Mouse (Mus musculus) liver, embryonic 16.5 days (tissue): Measurements from ENCODE around the gene Macrod2. TPM values are rescaled to one million over a fixed set of nuclear protein-coding genes. Genes with fewer than 3 reads are reported as not detected.

Experiments
- ATAC-seq: fragments of 200-750 bp; cut with Nextera tagmentation; 2 replicates; pipeline ENCODE4 v1.8.0; 2017; ENCODE audit warnings: low read depth, mild to moderate bottlenecking, moderate number of reproducible peaks, moderate library complexity
- H3K27ac ChIP-seq: fragments of 300-500 bp; sonication (generic); 2 replicates; pipeline ENCODE4 v1.5.1; 2014; ENCODE audit warnings: mild to moderate bottlenecking, low read length
- H3K27me3 ChIP-seq: fragments of 300-500 bp; sonication (generic); 2 replicates; pipeline ENCODE4 v1.6.1; 2014; ENCODE audit warnings: low read depth, low read length, mixed read lengths; ENCODE audit not compliant: control insufficient read depth, insufficient read depth
- H3K36me3 ChIP-seq: fragments of 300-500 bp; sonication (generic); 2 replicates; pipeline ENCODE4 v1.6.1; 2014; ENCODE audit warnings: mild to moderate bottlenecking; ENCODE audit not compliant: control insufficient read depth, insufficient read depth
- H3K4me1 ChIP-seq: fragments of 300-500 bp; sonication (generic); 2 replicates; pipeline ENCODE4 v1.6.1; 2014; ENCODE audit warnings: low read depth, low read length, mixed read lengths; ENCODE audit not compliant: control insufficient read depth
- H3K4me2 ChIP-seq: fragments of 300-500 bp; sonication (generic); 2 replicates; pipeline ENCODE4 v1.6.1; 2014; ENCODE audit warnings: low read depth, low read length, mixed read lengths
- H3K4me3 ChIP-seq: fragments of 300-500 bp; sonication (generic); 2 replicates; pipeline ENCODE4 v1.5.1; 2014; ENCODE audit warnings: low read depth, mild to moderate bottlenecking, low read length
- H3K9ac ChIP-seq: fragments of 300-500 bp; sonication (generic); 2 replicates; pipeline ENCODE4 v1.6.1; 2014; ENCODE audit warnings: low read depth, low read length
- H3K9me3 ChIP-seq: fragments of 300-500 bp; sonication (generic); replicated peaks from 2 replicates; pipeline ENCODE4 v1.6.1; 2016; ENCODE audit warnings: low read length; ENCODE audit not compliant: control insufficient read depth
- WGBS: fragments of 180-500 bp; shearing (Covaris S2); extraction: QIAGEN DNeasy Blood & Tissue Kit; methylation state at CpG from one replicate; pipeline ENCODE4 v1.1.7; 2014; ENCODE audit not compliant: insufficient replicate concordance; 5-methylcytosine and 5-hydroxymethylcytosine counted together
- polyA plus RNA-seq: library from polyadenylated mRNA; unstranded; fragments of >200 nt; fragmentation: Nextera tagmentation; extraction: Ambion mirVana; gene quantifications from 2 replicates; pipeline ENCODE4 v1.2.1, GENCODE M21; 2015

Macrod2 gene
- polyA plus RNA-seq, 1 experiment from 2014 or later, result 5.5 TPM

- no peaks in the 10 kb centered on the region for H3K36me3 ChIP-seq
- H3K9ac ChIP-seq, result no peak overlapping the region
- H3K27me3 ChIP-seq, result no peaks in the 10 kb centered on the region
- ATAC-seq, result no peak
- no peaks in the 10 kb centered on the region for H3K4me1 ChIP-seq
- 59% methylated on average over 3 of the region's 3 CpGs for WGBS
- H3K4me2 ChIP-seq, result no peak overlapping the region
- H3K9me3 ChIP-seq, result no peaks in the 10 kb centered on the region
- no peak overlapping the region for H3K27ac ChIP-seq
- H3K4me3 ChIP-seq, result no peak overlapping the region
These were observed 897.7 kb downstream of the Macrod2 start for GRCm38 (mm10) chr2:141292847-141293246.

DNA sequence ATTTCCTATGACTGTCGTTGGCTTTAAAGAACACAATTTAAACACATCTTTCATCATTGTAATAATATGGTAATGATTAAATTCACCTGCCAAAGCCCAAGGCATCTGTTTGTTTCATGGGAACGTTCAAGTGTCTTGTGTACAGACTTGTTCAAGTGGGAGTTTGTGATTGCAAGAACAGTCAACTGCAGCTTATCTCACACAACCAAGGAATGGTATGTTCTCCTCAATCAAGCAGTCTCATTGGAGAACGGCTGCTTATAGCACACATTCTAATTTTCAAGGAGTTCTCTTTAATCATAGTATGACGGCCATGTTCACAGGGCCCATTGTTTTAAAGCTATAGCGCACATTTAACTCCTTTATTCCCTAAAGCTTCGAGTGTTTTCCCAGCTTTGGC is 904.1 kb downstream of the Macrod2 start:
- H3K4me3 ChIP-seq, result no peak overlapping the region
- H3K9me3 ChIP-seq, result no peaks in the 10 kb centered on the region
- H3K4me1 ChIP-seq, result no peaks in the 10 kb centered on the region
- H3K4me2 ChIP-seq, result no peak overlapping the region
- no peak overlapping the region for H3K27ac ChIP-seq
- no peaks in the 10 kb centered on the region for H3K27me3 ChIP-seq
- H3K36me3 ChIP-seq, result no peaks in the 10 kb centered on the region
- WGBS, result 55% methylated on average over 6 of the region's 6 CpGs
- no peak overlapping the region for H3K9ac ChIP-seq
- ATAC-seq, result no peak

DNA sequence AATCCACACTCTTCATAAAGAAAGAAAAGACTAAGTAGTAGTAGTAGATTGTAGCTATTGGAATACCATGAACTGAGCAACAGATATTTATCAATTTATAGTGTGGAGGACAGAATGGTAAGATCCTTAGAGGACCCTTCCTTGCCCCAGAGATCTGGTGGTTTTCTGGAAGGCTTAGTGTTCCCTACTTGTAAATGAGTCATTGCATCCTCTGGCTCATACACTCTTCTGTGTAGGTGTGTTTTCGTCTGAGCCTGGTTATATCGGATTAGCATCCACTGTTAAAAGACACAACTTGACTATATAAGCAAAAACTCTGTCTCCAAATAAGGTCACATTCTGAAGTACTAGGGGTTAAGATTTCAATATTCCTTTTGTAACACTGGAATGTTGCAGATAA is 905.9 kb downstream of the Macrod2 start:
- no peak overlapping the region for H3K4me2 ChIP-seq
- 73% methylated on average over 2 of the region's 2 CpGs for WGBS
- H3K9me3 ChIP-seq, result no peaks in the 10 kb centered on the region
- no peak overlapping the region for H3K4me3 ChIP-seq
- no peaks in the 10 kb centered on the region for H3K36me3 ChIP-seq
- no peak overlapping the region for H3K9ac ChIP-seq
- no peak for ATAC-seq
- no peaks in the 10 kb centered on the region for H3K4me1 ChIP-seq
- H3K27me3 ChIP-seq, result no peaks in the 10 kb centered on the region
- no peak overlapping the region for H3K27ac ChIP-seq

GRCm38 (mm10) chr2:141308406-141308805 is 913.3 kb downstream of the Macrod2 start:
- Histone ChIP-seq H3K4me2 (no peak overlapping the region), H3K36me3 (no peaks in the 10 kb centered on the region), H3K27me3 (no peaks in the 10 kb centered on the region), H3K9ac (no peak overlapping the region), H3K4me1 (no peaks in the 10 kb centered on the region), H3K9me3 (no peaks in the 10 kb centered on the region), H3K27ac (no peak overlapping the region), H3K4me3 (no peak overlapping the region)
- 58% methylated on average over 3 of the region's 3 CpGs for WGBS
- ATAC-seq, result no peak

GRCm38 (mm10) chr2:141312136-141312948 is 917.2 kb downstream of the Macrod2 start:
- no peak overlapping the region for H3K4me2 ChIP-seq
- no peak for ATAC-seq
- H3K9me3 ChIP-seq, result no peaks in the 10 kb centered on the region
- 65% methylated on average over 10 of the region's 10 CpGs for WGBS
- no peaks in the 10 kb centered on the region for H3K36me3 ChIP-seq
- no peak overlapping the region for H3K4me3 ChIP-seq
- no peaks in the 10 kb centered on the region for H3K27me3 ChIP-seq
- no peaks in the 10 kb centered on the region for H3K4me1 ChIP-seq
- no peak overlapping the region for H3K27ac ChIP-seq
- H3K9ac ChIP-seq, result no peak overlapping the region

DNA sequence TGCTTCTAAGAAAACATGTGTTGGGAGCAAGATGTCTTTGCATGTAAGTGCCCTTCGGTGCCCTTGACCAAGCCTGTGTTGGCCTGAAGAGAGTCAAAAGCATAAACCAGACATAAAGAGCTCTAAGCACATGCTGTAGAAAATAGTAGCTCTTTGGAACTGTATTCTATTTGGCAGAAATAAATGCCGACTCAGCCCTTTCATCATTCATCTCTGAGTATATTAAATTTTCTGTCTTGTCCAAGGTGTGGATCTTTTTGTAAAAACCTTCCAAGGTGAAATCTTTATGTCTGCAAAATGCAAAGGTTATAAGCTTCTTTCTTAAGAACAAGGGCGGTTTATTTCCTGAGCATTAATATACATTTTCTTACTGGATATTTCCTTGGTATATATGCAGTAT is 920.2 kb downstream of the Macrod2 start:
- H3K9ac ChIP-seq, result no peak overlapping the region
- no peaks in the 10 kb centered on the region for H3K9me3 ChIP-seq
- 64% methylated on average over 3 of the region's 3 CpGs for whole genome bisulfite sequencing
- no peak overlapping the region for H3K4me2 ChIP-seq
- no peak for ATAC-seq
- H3K4me1 ChIP-seq, result no peaks in the 10 kb centered on the region
- H3K27me3 ChIP-seq, result no peaks in the 10 kb centered on the region
- no peaks in the 10 kb centered on the region for H3K36me3 ChIP-seq
- no peak overlapping the region for H3K27ac ChIP-seq
- no peak overlapping the region for H3K4me3 ChIP-seq

DNA sequence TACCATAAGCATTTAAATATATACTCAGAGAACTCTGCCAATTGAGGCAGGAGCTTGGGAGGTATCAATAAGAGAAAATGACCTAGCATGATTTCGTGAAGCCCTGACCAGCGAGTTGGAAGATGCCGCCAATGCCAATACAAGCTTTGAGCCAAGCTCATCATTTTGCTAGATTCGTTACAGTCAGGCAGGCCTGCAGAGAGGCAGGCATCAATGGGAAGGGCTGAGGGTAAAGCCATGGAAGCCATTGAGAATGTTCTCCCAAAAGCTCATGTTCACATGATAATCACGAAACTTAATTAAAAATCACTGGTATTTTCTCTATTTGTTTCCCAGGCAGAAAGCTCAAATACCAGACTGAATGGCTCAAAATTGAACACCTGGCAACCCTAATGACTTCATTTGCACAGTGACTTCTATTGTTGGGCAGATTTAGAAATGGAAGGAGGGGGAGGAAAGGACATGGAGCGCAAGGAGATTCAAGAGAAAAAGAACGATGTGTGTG is 928.9 kb downstream of the Macrod2 start:
- no peak overlapping the region for H3K9ac ChIP-seq
- no peaks in the 10 kb centered on the region for H3K36me3 ChIP-seq
- H3K9me3 ChIP-seq, result no peaks in the 10 kb centered on the region
- ATAC-seq, result no peak
- no peaks in the 10 kb centered on the region for H3K27me3 ChIP-seq
- WGBS, result 73% methylated on average over 7 of the region's 7 CpGs
- no peak overlapping the region for H3K27ac ChIP-seq
- H3K4me2 ChIP-seq, result no peak overlapping the region
- H3K4me3 ChIP-seq, result no peak overlapping the region
- H3K4me1 ChIP-seq, result no peaks in the 10 kb centered on the region

DNA sequence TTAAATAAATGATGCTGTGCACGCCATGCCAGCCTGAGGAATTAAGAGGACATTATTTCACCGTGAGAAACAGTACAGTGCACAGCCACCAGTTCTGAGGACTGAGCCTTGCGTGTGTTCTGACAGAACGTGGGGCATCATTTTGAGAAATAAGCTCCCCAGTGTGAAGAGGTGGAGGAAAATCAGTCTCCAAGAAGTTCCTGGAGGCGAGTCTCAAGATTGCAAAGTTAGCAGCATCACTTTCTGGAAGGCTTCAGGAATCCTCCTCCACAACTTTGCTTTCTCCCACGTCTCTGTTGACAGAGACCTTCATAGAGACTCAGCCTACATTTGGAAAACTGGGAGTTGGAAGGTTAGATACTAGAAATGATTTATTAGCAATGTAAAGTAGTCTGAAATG is 932.2 kb downstream of the Macrod2 start:
- no peak for ATAC-seq
- Histone ChIP-seq H3K4me3 (no peak overlapping the region), H3K9ac (no peak overlapping the region), H3K4me1 (no peaks in the 10 kb centered on the region), H3K36me3 (no peaks in the 10 kb centered on the region), H3K27ac (no peak overlapping the region), H3K4me2 (no peak overlapping the region), H3K9me3 (no peaks in the 10 kb centered on the region), H3K27me3 (no peaks in the 10 kb centered on the region)
- WGBS, result 35% methylated on average over 6 of the region's 6 CpGs

- Histone ChIP-seq H3K27ac (no peak overlapping the region), H3K9me3 (no peaks in the 10 kb centered on the region), H3K9ac (no peak overlapping the region), H3K27me3 (no peaks in the 10 kb centered on the region), H3K4me1 (no peaks in the 10 kb centered on the region), H3K4me2 (no peak overlapping the region), H3K4me3 (no peak overlapping the region), H3K36me3 (no peaks in the 10 kb centered on the region)
- peak; percentile 11; the same call in 1 of the 2 replicates for ATAC-seq
- 31% methylated on average over 3 of the region's 3 CpGs for WGBS
These were observed 942.6 kb downstream of the Macrod2 start for GRCm38 (mm10) chr2:141337708-141338107.
